Mouse (Mus musculus): ENCODE results near the gene Olfr39.
"Not testable (repeated sequence)": the region's sequence is repeated elsewhere in the genome, so short reads cannot be mapped to it uniquely, and the experiment has no call there.

Olfr39 gene

DNA sequence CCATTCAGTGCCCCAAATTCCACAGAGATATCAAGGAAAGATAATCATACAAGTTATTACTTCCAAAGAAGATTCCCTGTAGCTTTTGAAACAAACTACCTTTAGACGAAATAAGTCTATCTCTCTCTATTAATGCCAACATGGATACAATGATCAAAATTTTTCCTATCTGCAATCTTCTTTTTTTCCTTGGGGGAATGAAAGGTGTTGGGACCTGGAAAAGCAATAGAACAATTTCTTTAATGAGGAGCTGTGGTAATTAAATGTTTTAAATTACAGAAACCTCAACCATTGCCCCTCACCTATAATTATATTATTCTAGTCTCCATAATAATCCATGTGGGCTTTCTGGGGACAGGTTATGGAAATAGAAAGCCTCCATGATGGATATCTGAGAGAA, at the start of gene Olfr39:
TSS of gene Olfr39 (plus strand) at position 301 of the 400 bp plus-strand sequence.
- no peak for DNase-seq (ENCODE audit: low read depth, low spot score)

DNA sequence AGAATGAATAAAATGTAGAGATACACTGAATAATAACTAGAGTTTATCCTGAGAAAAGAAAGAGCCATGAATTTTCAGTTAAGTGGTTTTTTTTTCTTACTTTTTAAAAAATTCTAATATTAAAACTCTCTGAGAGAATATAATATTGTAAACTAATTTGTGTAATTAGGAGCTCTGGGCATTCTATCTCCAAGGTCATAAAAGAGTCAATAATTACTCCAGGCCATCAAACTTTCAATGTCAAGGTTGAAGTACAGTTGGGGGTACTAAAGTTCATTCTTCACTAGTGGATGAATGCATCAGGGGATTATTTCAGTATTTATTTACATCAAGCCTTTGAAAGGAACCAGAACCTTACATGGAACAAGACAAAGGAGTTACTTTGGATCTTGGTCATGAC, 45.3 kb upstream of the Olfr39 start, which contains the start of gene Olfr872:
TSS of gene Olfr872 (plus strand) at position 301 of the 400 bp plus-strand sequence.
- no peak for DNase-seq (ENCODE audit: low read depth, low spot score)

DNA sequence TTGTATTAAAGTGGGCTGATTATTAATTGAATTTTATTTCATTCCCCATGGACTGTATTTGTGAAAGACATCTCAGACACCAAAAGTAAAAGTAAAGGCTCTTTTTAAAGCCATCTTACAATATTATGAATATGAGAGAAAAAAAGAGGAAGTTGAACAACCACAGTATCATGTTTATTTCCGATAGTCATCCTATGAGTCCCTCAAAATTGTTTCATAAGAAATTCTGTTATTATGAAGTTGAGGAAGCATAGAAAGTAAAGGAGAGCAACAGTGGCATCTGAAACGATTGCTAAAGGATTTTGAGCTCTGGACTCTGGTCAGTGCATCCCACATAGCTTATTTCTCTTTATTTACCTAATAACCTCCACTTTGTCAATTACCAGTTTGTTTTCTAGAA, 44.8 kb upstream of the Olfr39 start:
- DNase-seq (ENCODE audit: low read depth, low spot score): no peak

DNA sequence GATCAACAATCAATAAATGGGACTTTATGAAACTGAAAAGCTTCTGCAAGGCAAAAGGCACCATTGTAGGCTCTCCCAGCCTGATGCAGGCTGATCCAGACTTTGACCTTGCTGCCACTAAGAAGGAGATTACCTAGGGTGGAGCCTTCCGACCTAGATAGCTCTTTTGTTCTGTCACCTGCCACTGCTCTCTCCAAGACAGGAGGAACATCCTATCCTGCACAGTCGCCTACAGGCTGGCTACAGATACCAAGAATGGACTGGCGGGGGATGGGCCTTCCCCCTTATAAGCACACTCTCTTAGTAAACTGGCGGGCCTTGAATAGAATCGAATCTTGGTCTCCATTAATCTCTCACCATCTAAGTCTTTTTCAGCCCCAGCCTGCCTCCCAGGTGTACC, 13.4 kb downstream of the Olfr39 start:
- not testable (repeated sequence) for DNase-seq (ENCODE audit: low read depth, low spot score)

DNA sequence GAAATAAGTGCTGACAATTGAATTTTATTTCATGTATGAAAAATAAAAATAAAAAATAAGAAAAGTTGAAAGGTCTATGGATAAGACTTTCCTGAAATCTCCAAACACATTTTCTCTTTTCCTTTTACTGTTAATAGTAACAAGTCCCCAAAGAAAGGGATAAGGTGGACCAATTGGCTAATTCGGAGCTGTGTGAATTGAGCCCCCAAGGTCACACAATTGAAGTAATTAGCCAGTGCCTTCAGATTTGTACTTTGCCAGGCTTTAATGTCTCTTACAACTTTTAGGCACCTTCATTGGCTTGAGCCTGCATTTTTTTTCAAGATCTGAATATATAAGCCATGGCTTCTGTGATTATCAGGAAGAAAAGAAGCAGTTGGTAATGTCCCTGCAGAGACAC, 16.1 kb downstream of the Olfr39 start, which contains the start of gene Olfr873:
TSS of gene Olfr873 (plus strand) at position 301 of the 400 bp plus-strand sequence.
- no peak for DNase-seq (ENCODE audit: low read depth, low spot score)

DNA sequence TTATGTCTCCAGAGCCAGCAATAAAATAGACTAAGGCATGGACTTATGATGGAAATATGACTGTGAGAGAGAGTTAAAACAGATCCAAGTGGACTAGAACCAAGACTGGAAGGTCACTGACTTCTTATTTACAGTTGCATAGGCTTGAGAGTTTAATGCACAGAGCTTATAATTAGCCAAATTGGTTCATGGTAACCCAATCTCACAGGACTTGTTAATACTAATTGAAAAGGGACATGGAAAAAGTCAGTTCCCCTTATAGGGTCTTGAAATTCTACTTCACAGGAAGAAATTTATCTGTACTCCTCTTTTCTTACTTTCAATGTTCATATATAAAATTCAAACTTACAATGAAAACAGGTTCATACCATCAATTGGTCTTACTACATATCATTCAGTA, 53.8 kb downstream of the Olfr39 start, which contains the start of gene Olfr18:
TSS of gene Olfr18 (minus strand) at position 101 of the 400 bp plus-strand sequence.
- no peak for DNase-seq (ENCODE audit: low read depth, low spot score)
